Mouse (Mus musculus) cerebellum, postnatal 25 days (tissue): ENCODE measurements at regions not wholly inside any gene's neighbourhood (a gene's known extent, or its start where the extent isn't known, plus 50 kb on each side); places are given as distances from the start of the nearest gene placed in this dataset.

Experiments used
- DNase-seq, 2 experiments: peaks; one replicate each; pipeline ENCODE4 v3.0.0; 2021; ENCODE audit warnings: mixed read lengths in 2 of 2

DNA sequence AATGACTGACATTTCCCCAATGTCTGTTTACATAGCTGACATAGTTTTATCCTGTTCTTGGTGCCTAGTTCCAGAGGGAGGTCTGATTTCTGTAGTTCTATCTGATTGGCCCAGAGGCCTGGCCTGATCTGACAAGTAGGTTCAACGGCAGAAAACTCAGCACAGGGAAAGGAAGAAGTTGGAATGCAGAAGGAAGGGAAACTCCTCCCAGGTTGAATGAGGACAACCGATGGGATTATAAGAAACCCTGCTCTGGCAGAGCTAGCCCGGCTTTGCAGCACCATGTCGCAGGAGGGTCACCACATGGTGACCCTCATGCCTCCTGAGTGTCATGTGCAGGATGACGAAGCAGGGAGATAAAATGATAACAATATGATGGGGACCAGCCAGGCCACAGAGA lies 89.8 kb upstream of the Gsc start:
- DNase-seq, result no peak

DNA sequence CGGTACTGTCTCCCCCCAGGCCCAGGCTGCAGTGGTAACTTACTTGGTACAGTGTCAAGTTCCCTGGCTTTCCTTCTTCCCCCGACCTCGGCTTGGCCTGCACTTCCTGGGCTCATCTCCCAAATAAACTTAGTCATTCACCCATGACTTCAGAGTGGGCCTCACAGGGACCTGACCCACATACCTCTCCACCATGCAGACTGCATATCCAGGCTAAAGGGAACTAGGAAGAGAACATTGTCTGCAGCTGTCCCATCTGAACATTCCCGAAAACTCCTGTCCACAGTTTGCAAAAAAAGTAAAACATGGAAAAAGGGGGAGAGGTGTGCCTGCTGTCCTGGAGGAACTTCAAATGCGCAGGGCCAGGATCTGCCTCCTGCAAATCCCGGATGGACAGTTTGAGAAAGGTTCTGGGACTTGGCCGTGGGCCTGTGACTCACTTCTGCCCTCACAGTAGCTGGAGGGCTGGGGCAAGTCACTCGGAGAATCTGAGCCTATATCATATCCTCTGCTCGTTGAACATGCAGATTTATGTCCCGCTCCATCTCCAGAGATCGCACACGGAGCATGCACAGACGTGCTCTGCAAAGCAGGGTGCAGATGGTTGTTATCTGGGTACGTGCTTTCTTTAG lies 87.9 kb upstream of the Gsc start:
- no peak for DNase-seq

DNA sequence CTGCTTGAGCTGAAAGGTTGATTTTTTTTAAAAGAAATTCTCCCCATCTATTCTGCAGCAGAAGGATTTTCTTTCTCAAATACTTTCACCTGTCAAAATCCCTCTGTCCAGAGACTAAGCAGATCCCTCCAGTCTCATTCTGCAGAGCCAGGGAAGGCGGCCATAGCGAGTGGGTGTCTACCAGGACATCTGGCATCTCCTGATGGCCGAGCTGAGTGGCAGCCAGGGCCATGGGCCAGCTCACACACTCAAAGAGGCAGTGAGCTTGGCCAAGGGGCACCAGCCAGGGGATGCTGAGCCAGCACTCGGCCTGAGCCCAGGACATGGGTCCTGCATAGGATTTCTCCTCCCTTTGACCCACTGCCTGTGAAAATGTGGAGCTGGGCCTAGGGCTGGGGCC lies 84.6 kb upstream of the Gsc start:
- DNase-seq, result peak; percentile 90 to 92

DNA sequence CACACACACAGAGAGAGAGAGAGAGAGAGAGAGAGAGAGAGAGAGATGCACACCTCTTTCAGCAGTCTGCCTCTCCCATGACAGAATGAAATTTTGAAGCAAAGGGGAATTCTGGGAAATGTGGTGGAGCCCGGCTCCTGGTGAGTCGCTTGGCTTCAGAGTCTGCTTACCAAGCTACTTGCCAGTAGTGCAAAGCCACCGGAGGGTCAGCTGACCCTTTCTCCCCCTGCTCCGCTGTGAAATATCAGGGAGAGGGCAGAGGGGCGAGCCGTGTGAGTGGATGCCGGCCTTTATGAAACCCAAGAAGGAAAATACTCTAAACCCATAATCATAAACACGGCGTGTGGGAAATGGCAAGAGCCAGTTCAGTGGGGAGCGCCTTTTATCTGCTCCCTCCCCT lies 84.2 kb upstream of the Gsc start:
- peak; percentile 38 to 41 for DNase-seq

DNA sequence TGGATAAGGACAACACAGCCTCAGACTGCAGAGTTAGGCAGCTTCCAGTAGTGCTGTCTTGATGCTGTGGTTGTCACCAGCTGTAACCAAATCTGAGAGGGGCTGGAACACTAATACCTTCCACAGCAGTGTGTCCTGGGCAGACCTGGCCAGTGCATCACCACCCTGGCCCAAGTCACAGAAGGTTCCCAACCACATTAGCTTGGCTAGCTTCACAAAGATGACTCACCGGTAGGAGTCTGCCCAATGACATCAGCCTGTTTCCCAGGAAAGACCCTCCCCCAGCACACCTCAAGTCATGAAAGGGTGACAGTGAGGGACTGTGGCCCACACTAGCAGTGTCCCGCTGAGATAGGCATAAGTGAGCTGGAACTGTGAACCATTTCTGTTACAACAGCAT lies 75.5 kb upstream of the Gsc start:
- no peak for DNase-seq

DNA sequence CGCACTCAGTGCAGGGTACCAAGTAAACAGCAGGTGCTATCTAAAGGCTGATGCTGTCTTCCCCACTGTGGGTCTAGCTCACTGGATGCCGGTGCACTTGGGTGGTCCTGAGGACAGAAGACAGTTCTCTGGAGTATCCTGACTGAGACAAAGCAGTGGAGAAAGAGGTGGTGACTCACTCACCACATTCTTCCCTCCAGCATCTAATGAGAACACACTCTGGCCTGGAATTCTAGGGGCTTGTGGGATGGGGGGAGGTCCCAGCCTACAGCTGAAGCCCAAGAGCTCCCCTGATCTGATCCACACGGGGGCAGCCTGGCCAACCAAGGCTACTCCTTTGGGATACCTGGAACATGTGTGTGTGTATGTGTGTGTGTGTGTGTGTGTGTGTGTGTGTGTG lies 74.4 kb upstream of the Gsc start:
- DNase-seq, result no peak

DNA sequence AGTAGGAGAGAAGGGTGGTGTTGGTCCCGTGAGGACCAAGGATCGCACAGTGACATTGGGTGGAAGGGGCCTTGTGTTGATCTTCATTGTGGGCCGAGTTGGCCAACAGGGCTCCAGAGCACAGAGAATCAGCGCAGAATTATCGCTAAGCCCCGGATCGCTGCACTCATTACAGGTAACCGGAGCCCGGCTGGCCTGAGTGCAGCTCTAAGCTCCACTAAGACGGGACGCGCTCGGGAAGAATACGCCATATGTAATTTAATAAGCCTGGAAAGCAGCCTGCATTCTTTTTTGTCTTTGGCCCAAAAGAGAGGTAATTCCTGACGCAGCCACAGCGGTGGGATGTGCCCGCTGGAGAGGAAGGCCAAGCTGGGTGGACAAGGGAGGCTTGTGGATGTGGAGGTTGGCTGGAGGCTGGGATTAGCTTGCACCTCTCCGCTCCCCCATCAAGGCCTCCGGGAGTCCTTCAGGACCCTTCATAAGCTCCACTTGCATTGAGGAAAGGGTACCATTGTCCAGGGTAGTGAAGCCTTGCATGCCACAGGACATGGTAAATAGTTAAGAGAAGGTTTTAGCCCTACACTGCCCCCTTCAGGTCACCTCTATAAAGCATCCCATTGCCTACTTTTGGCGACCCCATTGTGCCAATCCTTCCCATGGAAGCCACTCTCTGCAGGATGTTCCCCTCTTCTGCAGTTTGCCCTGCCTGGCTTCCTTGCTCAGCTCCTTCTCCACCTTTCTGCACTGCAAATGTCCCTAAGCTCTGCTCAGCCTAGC lies 73.1 kb upstream of the Gsc start:
- no peak for DNase-seq

DNA sequence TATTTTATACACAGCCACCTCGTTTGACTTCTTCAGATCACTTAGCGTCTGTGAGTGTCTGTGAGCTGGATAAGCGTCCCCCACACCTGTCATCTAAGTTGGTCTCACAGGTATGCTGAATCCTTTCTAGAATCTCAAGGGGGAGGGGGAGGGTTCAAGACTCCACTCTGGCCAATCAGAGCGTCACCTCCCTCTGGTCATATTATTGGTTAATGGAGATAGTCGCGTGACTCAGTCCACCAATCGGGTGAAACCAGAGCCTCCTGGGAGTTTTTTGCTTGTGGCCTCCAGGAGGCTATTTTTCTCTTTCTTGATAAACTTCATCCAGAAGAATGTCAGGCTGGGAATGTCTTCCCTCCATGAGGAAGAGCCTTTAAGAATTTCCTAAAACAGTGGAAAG lies 66.8 kb upstream of the Gsc start:
- no peak for DNase-seq

DNA sequence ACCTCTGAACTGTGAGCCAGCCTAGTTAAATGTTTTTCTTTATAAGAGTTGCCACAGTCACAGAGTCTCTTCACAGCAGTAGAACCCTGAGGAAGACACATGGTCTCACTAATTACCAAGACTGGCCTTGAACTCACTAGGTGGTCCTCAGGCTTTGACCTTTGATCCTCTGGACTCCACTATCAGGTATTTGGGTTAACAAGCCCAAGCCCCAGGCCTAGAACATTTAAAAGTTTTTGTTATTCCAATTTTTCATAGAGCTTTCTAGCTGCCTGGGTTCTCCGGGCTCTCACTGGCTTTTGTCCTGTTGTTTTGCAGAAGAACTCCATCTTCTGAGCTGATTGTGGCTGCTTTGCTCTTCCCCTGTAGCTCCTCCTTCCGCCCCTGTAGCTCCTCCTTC lies 65.3 kb upstream of the Gsc start:
- no peak for DNase-seq

DNA sequence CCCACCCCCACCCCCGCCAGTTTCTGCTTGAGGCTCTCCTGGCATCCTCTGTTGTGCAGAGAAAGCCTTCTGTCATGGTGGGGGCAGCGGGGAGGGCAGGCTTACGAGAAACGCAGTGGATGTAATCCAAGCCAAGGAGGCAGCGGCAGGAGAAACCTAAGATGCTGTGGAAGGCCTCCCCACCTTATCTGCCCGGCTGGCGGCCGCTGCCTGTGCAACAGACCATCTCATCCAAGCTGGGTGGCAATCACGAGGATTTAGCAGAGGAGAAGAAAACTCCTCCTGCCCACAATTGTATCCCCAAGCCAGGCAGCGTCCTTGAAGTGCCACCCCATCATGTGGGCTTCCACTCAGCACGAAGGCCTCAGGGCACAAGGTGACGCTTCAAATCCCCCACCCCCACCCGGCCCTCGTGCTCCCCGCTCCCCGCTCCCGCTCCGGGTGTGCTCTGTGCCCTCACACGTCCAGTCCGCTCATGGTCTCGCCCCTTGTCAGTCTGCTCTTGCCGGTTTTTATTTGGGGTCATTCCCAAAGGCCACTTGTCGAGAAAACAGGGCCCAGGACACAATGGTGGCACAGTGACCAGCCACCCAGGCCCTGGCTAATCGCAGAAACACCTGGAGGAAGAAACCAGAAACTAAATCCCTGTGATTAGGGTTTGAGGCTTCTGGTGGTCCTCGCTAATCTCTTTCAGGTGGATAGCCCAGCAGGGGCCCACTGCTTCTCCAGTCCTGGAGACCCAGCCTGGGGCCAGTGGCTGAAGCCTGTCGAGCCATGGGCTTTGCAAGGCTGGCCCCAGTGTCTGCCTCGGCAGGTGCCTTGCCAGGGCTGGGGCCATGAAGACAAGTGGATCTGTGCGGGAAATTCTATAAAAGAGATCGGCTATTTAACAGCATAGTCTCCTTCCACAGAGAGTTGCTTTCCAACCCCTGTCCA lies 58.6 kb upstream of the Gsc start:
- no peak for DNase-seq

DNA sequence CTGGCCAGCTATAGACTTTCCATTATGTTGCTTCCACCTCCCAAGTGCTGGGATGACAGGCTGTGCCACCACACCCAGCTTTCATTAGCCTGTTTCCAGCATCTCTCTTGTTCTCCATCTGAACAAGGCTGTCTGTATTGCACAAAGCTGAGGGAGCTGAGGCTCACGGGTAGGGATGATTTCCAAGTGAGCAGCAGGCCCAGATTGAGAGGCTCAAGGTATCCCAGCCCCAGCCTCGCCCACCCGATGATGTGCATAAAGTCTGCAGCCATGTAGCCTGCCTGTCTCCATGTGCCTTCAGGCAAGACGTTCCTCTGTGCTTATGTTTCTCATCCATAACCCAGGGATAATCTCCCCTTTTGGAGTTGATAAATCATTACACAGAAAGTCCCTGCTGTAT lies 57.5 kb upstream of the Gsc start:
- DNase-seq, result peak in 1 of 2 experiments; percentile 13
